Mouse (Mus musculus) megakaryocyte, embryonic 14.5 days (primary cell): ENCODE data around the gene Rapgef4.

Source experiments
- FLI1 ChIP-seq: IDR thresholded peaks from 2 replicates; pipeline ENCODE4 v1.6.1; 2012; ENCODE audit warnings: low read length, inconsistent platforms, mixed read lengths
- GATA1 ChIP-seq: IDR thresholded peaks from 3 replicates; pipeline ENCODE4 v1.6.1; 2012; ENCODE audit warnings: mixed read lengths, low read length, inconsistent platforms, borderline replicate concordance

DNA sequence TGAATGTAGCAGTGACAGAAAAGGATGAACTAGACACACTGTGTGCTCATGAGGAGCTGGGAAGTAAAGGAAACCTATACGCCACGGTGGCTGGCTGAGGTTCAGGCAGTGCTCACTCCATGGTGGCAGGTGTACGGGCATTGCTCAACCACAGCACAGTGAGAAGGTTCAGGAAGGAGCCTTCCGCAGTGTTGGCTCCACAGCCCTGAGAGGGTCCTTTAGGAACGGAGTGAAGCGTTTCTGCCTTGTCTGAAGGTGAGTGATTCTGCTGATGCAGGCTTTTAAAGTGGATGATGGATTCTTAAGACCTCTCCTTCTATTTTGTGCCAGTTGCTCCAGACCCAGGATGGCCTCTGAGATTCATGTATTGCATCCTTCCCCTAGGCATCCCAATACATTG is 246.4 kb downstream of the Rapgef4 start:
- TF ChIP-seq GATA1 = no peak
- no peak for TF ChIP-seq FLI1
